Mouse (Mus musculus): ENCODE results near the gene Kcna2.

GRCm38 (mm10) chr3:107132651-107133050, 31.7 kb downstream of the Kcna2 start:
- TF ChIP-seq CTCF (IDR thresholded peaks at IDR 0.05; ENCODE audit: borderline replicate concordance, extremely low read depth, insufficient read depth, insufficient read length) (no peak), POLR2A (IDR thresholded peaks at IDR 0.05; ENCODE audit: borderline replicate concordance, extremely low read depth, insufficient read depth, insufficient read length, poor library complexity, severe bottlenecking) (no peak)

All from brain, embryonic 14.5 days (tissue).